Mouse (Mus musculus) lung, adult 2 months (tissue): Measurements from ENCODE around the gene Baiap2l1.

Experiments used
- CTCF ChIP-seq: fragments of 200-500 bp; IDR thresholded peaks from 2 replicates; pipeline ENCODE4 v1.5.1; 2011; ENCODE audit warnings: mild to moderate bottlenecking, low read length, control low read depth; ENCODE audit not compliant: insufficient read depth
- POLR2A ChIP-seq: fragments of 200-500 bp; IDR thresholded peaks from 2 replicates; pipeline ENCODE4 v1.6.1; 2011; ENCODE audit warnings: low read depth, mild to moderate bottlenecking, control low read depth, low read length, borderline replicate concordance; ENCODE audit errors: extremely low read depth

DNA sequence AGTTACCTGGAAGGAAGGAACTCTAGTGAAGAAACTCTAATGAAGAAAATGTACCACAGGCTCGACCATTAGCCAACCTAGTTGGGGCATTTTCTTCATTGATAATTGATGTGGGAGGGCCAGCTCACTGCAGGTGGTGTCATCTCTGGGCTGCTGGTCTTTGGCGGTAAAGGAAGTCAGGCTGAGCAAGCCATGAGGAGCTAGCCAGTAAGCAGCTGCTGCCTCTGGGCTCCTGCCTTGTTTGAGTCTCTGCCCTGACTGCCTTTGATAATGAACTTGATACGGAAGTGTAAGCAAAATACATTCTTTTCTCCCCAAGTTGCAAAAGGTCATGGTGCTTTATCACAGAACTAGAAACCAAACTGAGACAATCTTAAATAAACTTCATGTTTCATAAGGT lies 41.5 kb downstream of the Baiap2l1 start:
- TF ChIP-seq CTCF: no peak
- no peak for TF ChIP-seq POLR2A
